Mouse (Mus musculus) stomach, embryonic 16.5 days (tissue): Measurements from ENCODE around the gene Glis2. TPM values are rescaled to one million over a fixed set of nuclear protein-coding genes. Genes with fewer than 3 reads are reported as not detected.

Experiments
- ATAC-seq: fragments of 200-750 bp; cut with Nextera tagmentation; 2 replicates; pipeline ENCODE4 v1.8.0; 2017; ENCODE audit warnings: moderate number of reproducible peaks, moderate TSS enrichment; ENCODE audit not compliant: insufficient read depth, low FRiP score
- H3K27ac ChIP-seq: fragments of 300-500 bp; sonication (generic); 2 replicates; pipeline ENCODE4 v1.5.1; 2014; ENCODE audit warnings: low read length
- H3K27me3 ChIP-seq: fragments of 300-500 bp; sonication (generic); 2 replicates; pipeline ENCODE4 v1.6.1; 2014; ENCODE audit warnings: low read length, control low read depth, mixed read lengths; ENCODE audit not compliant: control insufficient read depth, insufficient read depth
- H3K36me3 ChIP-seq: fragments of 300-500 bp; sonication (generic); 2 replicates; pipeline ENCODE4 v1.6.1; 2014; ENCODE audit warnings: low read length; ENCODE audit not compliant: control insufficient read depth, insufficient read depth
- H3K4me1 ChIP-seq: fragments of 300-500 bp; sonication (generic); 2 replicates; pipeline ENCODE4 v1.6.1; 2014; ENCODE audit warnings: low read length, control low read depth, mixed read lengths; ENCODE audit not compliant: control insufficient read depth, insufficient read depth
- H3K4me2 ChIP-seq: fragments of 300-500 bp; sonication (generic); 2 replicates; pipeline ENCODE4 v1.6.1; 2014; ENCODE audit warnings: low read depth, low read length, mixed read lengths
- H3K4me3 ChIP-seq: fragments of 300-500 bp; sonication (generic); replicated peaks from 2 replicates; pipeline ENCODE4 v1.5.1; 2014; ENCODE audit warnings: mild to moderate bottlenecking, low read length
- H3K9ac ChIP-seq: fragments of 300-500 bp; sonication (generic); 2 replicates; pipeline ENCODE4 v1.6.1; 2014; ENCODE audit warnings: low read length
- H3K9me3 ChIP-seq: fragments of 300-500 bp; sonication (generic); replicated peaks from 2 replicates; pipeline ENCODE4 v1.6.1; 2016; ENCODE audit warnings: low read length, control low read depth; ENCODE audit not compliant: control insufficient read depth
- WGBS: fragments of 180-500 bp; shearing (Covaris S2); extraction: QIAGEN DNeasy Blood & Tissue Kit; methylation state at CpG from one replicate; pipeline ENCODE4 v1.1.7; 2014; 5-methylcytosine and 5-hydroxymethylcytosine counted together
- polyA plus RNA-seq: library from polyadenylated mRNA; unstranded; fragments of >200 nt; fragmentation: Nextera tagmentation; extraction: Ambion mirVana; gene quantifications from 2 replicates; pipeline ENCODE4 v1.2.1, GENCODE M21; 2015

The Glis2 gene
- 18.7 and 21.7 TPM in 2 replicates for polyA plus RNA-seq

DNA sequence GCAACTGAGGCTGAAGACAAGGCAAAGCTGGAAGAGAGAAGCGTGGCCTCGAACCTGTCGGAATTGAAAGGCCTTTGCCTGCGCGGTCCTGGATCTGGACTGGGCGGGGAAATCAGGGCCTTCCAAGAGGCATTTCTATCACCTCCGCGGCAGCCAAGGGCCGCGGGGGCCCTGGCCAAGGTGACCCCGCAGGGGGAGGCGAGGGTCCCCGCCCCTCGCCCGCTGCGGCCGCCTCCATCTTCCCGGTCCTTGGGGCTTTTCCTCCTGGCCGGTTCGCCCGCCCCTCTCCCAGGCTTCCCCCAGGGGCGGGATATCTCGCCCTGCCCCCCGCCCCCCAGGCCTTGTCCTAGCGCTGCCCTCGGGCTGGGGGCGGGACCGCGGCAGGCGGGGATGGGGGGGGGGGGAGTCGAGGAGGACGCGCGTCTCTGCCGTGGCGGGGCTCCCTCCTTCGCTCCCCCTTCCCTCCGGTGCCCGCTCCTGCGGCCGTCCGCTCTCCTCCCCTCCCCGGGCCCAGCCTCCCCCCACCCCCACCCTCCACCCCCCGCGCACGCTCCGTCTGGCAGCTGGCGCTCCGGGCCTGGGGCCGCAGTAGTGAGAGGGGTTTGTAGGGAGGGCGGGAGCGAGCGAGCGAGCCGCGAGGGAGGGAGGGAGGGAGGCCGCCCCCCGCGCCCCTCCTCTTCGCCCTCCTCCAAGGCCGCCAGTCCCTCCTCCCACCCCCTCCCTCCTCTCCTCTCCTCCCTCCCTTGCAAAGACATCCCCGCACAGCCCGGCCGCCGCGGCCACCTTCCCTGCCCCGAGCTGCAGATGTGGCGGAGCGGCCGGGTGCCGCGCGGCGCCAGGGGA is at the start of gene Glis2:
Glis2 (plus strand) TSS at position 743 of the 843 bp plus-strand sequence.
- Histone ChIP-seq H3K9ac (peak within 1 kb of the TSS; percentile 93), H3K4me2 (peak within 1 kb of the TSS; percentile 63), H3K36me3 (peaks cover 4% of the 10 kb centered on the region; the same call in 1 of the 2 replicates), H3K4me3 (peak within 1 kb of the TSS; percentile 80), H3K4me1 (peaks cover 55% of the 10 kb centered on the region), H3K27ac (peak within 1 kb of the TSS; percentile 91), H3K27me3 (no peaks in the 10 kb centered on the region), H3K9me3 (no peaks in the 10 kb centered on the region)
- peak; percentile 89 for ATAC-seq
- 1% methylated on average over 33 of the region's 74 CpGs for WGBS

DNA sequence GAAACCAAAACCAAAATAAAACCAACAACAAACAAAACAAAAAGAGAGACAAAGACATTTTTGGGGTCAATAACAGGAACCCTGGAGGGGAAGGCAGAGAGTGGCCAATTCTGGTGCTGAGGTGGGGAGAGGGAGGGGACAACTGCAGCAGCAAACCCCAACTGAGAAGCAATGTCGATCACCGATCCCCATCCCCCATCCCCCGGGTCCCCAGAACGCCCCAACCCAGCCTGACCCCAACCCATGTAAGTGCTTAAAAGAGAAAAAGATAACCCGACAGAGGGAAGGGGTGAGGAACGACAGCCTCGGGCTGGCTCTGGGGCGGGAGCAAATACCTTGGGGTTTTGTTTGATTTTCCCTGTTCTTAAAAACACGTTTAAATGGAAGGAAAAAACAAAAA is 49.7 kb upstream of the Glis2 start:
- Histone ChIP-seq H3K9ac (no peak overlapping the region), H3K36me3 (peaks cover 12% of the 10 kb centered on the region; the same call in 1 of the 2 replicates), H3K4me3 (no peak overlapping the region), H3K27ac (no peak overlapping the region), H3K27me3 (no peaks in the 10 kb centered on the region), H3K4me1 (peaks cover 3% of the 10 kb centered on the region; the same call in 1 of the 2 replicates), H3K9me3 (no peaks in the 10 kb centered on the region), H3K4me2 (no peak overlapping the region)
- 69% methylated on average over 9 of the region's 9 CpGs for WGBS
- ATAC-seq, result no peak

DNA sequence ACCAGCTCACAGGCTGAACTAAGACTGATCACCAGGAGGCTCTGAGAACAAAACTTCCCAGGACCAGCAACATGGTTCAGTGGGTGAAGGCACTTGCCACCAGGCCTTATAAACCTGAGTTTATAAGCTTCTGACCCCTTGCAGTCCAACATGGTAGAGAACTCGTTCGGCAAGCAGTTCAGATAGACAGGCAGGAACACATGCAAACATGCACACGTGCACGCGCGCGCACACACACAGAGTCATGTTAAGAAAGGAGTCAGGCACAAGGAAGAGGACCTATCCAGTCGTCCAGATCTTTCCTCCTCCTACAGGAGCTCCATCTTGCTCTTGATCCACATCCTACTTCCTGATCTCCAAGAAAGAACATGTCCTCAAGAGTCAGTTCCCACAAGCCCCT is 47.7 kb upstream of the Glis2 start:
- Histone ChIP-seq H3K27me3 (no peaks in the 10 kb centered on the region), H3K9me3 (no peaks in the 10 kb centered on the region), H3K9ac (no peak overlapping the region), H3K4me1 (peaks cover 4% of the 10 kb centered on the region), H3K36me3 (peaks cover 12% of the 10 kb centered on the region; the same call in 1 of the 2 replicates), H3K4me3 (no peak overlapping the region), H3K27ac (no peak overlapping the region), H3K4me2 (no peak overlapping the region)
- no peak for ATAC-seq
- WGBS, result 93% methylated on average over 8 of the region's 8 CpGs

DNA sequence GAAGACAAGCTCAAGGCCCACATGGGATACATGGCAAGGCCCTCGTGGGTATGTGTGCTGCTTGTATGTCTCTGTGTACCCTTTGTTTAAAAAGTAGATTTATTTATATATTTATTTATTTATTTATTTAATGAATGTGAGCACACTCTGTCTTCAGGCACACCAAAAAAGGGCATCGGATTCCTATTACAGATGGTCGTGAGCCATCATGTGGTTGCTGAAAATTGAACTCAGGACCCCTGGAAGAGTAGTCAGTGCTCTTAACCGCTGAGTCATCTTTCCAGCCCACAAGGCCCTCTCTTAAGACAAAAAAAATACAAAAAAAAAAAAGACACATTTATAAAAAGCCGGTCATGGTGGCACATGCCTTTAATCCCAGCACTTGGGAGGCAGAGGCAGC is 46.9 kb upstream of the Glis2 start:
- peaks cover 12% of the 10 kb centered on the region; the same call in 1 of the 2 replicates for H3K36me3 ChIP-seq
- no peaks in the 10 kb centered on the region for H3K27me3 ChIP-seq
- no peak overlapping the region for H3K9ac ChIP-seq
- H3K4me1 ChIP-seq, result peaks cover 11% of the 10 kb centered on the region
- H3K4me3 ChIP-seq, result no peak overlapping the region
- 84% methylated on average over 5 of the region's 5 CpGs for WGBS
- ATAC-seq, result no peak
- no peak overlapping the region for H3K4me2 ChIP-seq
- no peaks in the 10 kb centered on the region for H3K9me3 ChIP-seq
- H3K27ac ChIP-seq, result no peak overlapping the region

DNA sequence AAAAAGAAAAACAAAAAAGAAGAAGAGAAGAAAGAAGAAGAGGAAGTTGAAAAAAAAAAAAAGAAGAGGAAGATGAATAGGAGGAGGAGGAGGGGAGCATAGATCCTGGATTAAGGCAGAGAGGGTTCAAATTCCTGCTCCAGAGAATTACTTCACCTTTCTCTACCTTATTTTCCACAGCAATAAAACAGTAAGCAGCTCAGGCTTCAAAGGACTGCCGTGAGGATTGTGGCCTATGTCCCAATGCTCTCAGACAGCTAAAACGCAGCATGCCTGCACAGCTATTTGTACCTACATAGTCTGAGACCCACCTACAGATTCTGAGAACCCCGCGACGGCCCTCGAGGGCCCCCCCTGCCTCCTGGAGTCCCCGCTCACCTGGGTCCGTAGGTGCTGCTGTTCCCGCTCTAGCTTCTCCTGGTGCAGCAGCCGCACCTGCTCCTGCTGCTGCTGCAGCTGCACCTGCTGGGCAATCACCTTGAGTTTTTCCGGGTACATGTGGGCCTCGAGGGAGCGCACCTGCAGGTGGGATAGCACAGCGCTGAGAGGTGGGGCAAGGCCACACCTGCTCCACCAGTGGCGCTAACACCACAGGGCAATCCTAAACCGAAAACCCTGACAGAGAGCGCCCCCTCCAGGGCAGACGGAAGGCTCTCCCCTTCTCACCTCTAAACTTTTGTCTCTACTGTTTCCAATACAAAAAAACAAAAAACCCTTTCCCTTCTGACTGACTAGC is 45.4 kb upstream of the Glis2 start:
- no peak overlapping the region for H3K4me3 ChIP-seq
- no peak overlapping the region for H3K9ac ChIP-seq
- H3K4me1 ChIP-seq, result peaks cover 27% of the 10 kb centered on the region
- no peaks in the 10 kb centered on the region for H3K27me3 ChIP-seq
- 0 out of 2 replicates have a peak overlapping the region, but pooled peaks have one; percentile 36 for H3K27ac ChIP-seq
- ATAC-seq, result no peak
- no peak overlapping the region for H3K4me2 ChIP-seq
- H3K9me3 ChIP-seq, result no peaks in the 10 kb centered on the region
- H3K36me3 ChIP-seq, result peaks cover 12% of the 10 kb centered on the region; the same call in 1 of the 2 replicates
- WGBS, result 83% methylated on average over 18 of the region's 18 CpGs

DNA sequence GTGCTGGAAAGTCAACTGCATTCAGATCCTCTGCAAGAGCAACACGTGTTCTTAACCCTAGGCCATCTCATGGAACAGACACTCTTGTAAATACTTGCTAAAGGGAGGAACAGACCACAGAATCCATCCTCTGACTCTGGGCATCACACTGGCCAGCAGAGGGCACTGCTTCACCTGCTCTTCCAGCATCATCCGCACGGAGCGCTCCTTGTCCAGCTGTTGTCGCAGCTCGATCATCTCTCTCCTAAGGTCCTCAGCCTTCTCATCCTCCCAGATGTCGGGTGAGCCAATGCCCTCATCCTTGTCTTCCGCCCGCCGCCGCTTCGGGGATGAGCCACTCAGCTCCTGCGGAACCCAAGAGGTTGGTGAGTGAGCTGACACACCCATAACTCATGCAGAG is 43.5 kb upstream of the Glis2 start:
- Histone ChIP-seq H3K9ac (0 out of 2 replicates have a peak overlapping the region, but pooled peaks have one; percentile 20), H3K27me3 (no peaks in the 10 kb centered on the region), H3K9me3 (no peaks in the 10 kb centered on the region), H3K4me1 (peaks cover 29% of the 10 kb centered on the region), H3K4me2 (no peak overlapping the region), H3K27ac (no peak overlapping the region), H3K4me3 (no peak overlapping the region), H3K36me3 (peaks cover 8% of the 10 kb centered on the region; the same call in 1 of the 2 replicates)
- ATAC-seq, result 0 out of 2 replicates have a peak, but pooled peaks have one; percentile 38
- 30% methylated on average over 13 of the region's 13 CpGs for WGBS

DNA sequence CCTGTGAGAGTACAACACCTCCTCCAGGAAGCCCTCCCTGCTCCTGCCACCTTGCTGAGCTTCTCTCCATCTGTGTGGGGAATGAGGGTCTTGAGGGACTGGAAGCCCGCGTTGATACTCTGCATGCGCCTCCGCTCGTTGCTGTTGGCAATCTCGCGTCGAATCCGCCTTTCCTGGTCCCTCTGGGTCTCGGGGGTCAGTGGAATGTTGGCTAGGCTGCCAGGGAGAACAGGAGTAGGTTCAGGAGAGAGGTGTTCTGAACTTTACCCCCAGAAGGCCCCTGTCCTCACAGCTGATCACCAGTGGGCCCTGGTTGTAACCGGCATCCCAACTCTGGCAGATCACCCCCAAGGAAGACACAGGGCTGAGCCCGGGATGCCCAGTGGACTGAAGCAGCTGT is 42.6 kb upstream of the Glis2 start:
- no peaks in the 10 kb centered on the region for H3K27me3 ChIP-seq
- no peak for ATAC-seq
- H3K9ac ChIP-seq, result peak overlapping the region; percentile 20; the same call in 1 of the 2 replicates
- no peak overlapping the region for H3K4me2 ChIP-seq
- H3K27ac ChIP-seq, result peak overlapping the region; percentile 93; the same call in 1 of the 2 replicates
- peaks cover 38% of the 10 kb centered on the region for H3K4me1 ChIP-seq
- no peak overlapping the region for H3K4me3 ChIP-seq
- peaks cover 6% of the 10 kb centered on the region; the same call in 1 of the 2 replicates for H3K36me3 ChIP-seq
- no peaks in the 10 kb centered on the region for H3K9me3 ChIP-seq
- WGBS, result 93% methylated on average over 12 of the region's 12 CpGs

DNA sequence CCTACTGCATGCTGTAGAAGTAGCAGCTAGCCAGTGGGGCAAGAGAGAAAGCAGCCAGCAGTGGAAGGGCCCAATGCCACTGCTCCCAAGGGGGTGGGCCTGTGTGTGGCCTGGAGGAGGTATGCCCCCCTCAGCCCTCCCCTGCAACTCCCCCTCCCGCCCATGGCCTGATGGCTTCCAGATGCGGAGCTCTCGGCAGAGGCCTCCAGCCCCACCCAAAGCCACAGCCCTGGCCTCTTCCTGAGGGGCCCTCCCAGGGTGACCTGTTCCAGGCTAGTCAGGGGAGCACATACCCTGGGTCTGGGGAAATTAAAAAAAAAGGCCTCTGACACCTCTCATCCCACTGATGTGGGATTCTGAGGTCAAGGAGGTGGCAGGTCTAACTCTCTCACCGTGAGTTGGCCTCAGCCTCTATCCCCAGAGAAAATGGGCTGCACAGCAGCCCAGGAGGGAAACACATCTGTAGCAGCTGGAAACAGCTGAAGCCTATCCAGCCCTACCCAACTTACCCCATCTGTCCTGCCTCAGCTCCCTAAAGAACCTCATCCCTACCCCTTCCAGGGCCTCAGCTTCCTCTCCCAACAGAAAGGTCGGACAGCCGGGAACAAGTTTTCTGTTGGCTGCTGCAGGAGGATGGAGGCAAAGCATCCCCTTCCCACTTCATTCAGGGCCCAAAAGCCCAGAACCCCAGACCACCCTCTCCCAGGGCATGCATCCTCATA is 41.5 kb upstream of the Glis2 start:
- Histone ChIP-seq H3K9ac (peak overlapping the region; percentile 55), H3K36me3 (no peaks in the 10 kb centered on the region; the same call in 1 of the 2 replicates), H3K4me3 (0 out of 2 replicates have a peak overlapping the region, but pooled peaks have one; percentile 5), H3K4me1 (peaks cover 48% of the 10 kb centered on the region), H3K27me3 (no peaks in the 10 kb centered on the region), H3K4me2 (peak overlapping the region; percentile 33), H3K9me3 (no peaks in the 10 kb centered on the region), H3K27ac (peak overlapping the region; percentile 93)
- WGBS, result 13% methylated on average over 6 of the region's 6 CpGs
- peak; percentile 68 for ATAC-seq
